Mouse (Mus musculus): ENCODE measurements around the gene Togaram1. TPM values are rescaled to one million over a fixed set of nuclear protein-coding genes. Genes with fewer than 3 reads are reported as not detected.

Gene Togaram1
- 10 to 100 TPM; 12.7 to 13.2 TPM for polyA plus RNA-seq (2017; shearing (Covaris generic))

DNA sequence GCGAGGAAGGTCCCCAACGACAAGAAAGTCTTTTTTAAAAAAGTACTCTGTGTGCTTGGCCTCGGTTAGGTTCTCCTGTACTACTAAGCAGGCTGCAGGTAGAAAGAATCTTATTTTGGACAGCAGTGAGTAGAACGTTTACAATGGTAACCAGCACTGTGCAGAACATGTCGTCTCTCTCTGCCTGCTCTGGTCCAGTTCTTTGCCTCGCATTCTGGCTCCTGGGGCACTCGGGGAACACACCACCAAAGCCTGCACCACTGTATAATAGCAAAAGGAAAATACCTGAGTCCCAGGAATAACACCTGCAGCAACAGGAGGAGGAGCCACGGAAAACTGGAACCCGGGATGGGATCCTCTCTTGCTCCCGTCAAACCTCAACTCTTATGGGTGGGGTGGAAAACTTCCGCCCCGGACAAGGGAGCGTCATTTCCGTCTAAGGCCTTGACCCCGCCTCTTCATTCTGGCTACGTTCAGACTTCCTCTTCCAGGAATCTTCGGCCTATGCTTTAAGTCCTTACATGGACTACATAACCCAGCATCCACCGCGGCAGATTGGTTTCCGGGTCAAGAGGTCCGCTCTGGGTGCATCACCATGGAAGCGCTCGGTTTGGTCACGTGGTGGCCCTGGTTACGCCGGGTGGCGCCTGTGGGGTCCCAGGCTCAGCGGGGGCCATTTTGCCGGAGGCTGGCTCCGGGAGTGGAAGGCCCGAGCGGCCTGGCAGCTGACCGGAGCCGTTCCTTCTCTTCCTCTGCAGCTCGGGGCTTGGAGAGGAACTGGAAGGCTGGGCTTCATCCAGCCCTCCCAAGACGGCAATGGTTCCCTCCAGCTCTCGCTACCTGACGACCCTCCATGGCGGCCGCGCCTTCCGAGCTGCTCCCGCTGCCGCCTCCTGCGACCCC lies at the start of gene Togaram1, which contains the start of gene Klhl28:
Togaram1 (plus strand) TSS at position 681 of the 903 bp plus-strand sequence.
Klhl28 (minus strand) TSS at position 411 of the 903 bp plus-strand sequence.
- peak; percentile 95 for ATAC-seq

- ATAC-seq: no peak
Measured at GRCm38 (mm10) chr12:64916735-64917134, 48.9 kb upstream of the Togaram1 start.

DNA sequence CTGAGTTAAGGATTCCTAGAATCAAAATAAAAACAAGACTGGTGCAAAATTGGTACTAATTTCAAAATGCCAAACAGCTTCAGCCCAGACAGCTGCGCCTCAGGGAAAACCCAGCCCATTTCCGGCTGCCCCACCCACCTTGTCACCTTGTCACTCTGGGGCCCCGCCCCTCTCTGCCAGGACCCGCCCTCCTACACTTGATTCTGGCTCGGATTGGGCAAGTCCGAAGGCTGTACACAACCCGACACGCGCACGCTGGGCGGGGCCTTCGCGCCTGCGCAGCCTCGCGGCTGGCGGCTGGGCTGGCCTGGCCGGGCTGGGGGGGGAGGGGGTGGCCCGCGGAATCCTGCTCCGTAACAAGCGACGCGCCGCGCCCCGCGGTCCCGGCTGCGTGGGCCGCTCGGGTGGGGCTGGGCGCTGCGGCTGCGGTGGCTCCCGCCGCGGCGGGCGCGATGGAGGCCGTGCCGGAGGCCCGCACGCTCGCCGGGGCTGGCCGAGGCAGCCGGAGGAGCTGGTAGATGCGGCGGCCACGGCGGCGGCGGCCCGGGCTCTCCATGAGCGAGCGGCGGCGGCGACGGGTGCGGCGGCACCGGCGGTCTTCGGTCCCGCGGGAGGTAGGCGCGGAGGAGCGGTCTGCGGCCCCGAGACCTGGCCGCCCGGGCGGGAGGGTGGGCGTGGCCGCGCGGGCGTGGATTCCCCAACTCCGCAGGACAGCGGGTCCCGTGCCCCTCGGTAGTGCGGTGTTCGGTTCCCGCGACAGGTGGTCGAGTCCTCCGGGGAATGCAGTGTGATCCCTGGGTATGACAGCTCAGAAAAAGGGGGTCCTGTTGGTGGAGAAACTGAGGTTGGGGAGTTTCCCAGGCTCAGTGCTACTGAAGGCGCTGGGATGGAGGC lies 47.8 kb upstream of the Togaram1 start, which contains the start of gene Gm527:
Gm527 (plus strand) TSS at position 329 of the 894 bp plus-strand sequence.
- peak; percentile 96 for ATAC-seq

DNA sequence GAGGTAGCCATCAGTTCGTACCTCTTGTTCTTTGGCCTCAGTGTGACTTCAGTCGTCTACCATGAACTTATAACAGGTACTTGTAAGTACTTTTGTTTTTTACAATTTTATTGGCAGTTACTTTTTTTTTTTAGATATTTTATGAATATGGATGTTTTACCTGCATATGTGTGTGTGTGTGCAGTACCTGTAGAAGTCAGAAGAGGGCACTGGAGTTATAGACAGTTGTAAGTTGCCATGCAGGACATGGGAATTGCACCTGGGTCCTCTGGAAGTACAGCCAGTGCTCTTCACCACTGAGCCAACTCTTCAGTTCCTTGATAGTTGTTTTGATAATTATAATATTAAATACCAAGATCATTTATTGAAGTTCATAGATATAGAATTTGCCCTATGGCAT lies 28.1 kb upstream of the Togaram1 start:
- ATAC-seq: peak; percentile 77

GRCm38 (mm10) chr12:64964560-64964959 lies 1.0 kb upstream of the Togaram1 start:
- no peak for ATAC-seq

GRCm38 (mm10) chr12:64966101-64966631 lies 562 bp downstream of the Togaram1 start:
- ATAC-seq: peak; percentile 20

- ATAC-seq: no peak
Measured at GRCm38 (mm10) chr12:64966652-64967435, 1.2 kb downstream of the Togaram1 start.

GRCm38 (mm10) chr12:64967470-64967869 lies 1.9 kb downstream of the Togaram1 start:
- ATAC-seq: no peak

- no peak for ATAC-seq
Measured at GRCm38 (mm10) chr12:64968067-64968466, 2.5 kb downstream of the Togaram1 start.

DNA sequence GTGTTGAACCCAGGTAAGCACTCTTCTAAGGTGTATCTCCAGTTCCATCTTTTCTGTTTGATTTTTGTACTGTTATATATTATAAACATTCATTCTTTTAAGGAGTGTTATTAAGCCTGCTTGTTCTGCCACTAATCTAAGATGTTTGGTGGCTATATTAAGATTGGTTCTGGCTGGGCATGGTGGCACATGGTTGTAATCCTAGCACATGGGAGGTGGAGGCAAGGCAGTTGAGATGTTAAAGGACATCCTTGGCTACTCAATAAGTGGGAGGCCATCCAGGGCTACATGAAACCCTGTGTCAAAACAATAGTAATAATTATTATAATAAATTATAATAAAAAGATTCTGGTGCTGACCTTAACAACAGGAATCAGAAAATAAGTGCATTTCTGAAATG lies 5.8 kb downstream of the Togaram1 start:
- ATAC-seq: no peak

GRCm38 (mm10) chr12:64972063-64972462 lies 6.5 kb downstream of the Togaram1 start:
- no peak for ATAC-seq

GRCm38 (mm10) chr12:64975558-64975957 lies 10.0 kb downstream of the Togaram1 start:
- ATAC-seq: peak; percentile 68

- ATAC-seq: no peak
Measured at GRCm38 (mm10) chr12:64976191-64976590, 10.6 kb downstream of the Togaram1 start.

DNA sequence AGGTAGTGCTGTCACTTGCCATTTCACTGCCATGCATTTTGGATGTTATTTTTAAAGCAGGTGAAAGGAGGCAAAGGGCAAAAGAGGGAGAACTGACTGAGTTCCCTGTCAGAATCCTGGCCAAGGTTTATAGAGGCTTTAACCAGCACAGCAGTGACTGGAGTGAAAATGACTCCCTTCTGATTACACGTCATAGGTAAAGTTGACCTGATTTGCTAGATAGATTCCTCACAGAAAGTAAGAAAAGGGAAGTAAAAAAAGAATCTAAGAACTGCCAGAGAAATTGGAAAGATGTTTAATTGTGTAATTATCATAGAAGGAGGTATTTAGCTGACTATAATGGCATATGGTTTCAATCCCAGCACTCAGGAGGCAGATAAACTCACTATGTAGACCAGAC lies 11.9 kb downstream of the Togaram1 start:
- ATAC-seq: no peak

DNA sequence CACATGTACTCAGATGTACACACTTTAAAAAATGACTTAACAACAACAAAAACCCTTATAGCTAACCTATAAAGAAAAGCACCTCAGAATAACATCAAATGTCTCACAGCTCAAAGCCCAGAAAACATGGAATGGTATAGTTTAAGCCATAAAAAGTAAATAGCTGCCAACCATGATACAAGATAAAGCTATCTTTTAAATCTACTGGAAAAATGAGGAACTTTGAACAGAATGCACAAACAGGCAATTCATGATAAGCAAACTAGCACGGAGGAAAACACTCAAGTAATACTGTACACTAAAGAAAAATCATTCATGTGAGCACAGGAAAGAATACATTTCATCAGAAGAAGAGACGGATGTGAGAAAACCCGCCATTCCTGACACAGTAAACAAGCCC lies 42.1 kb downstream of the Togaram1 start:
- ATAC-seq: no peak

DNA sequence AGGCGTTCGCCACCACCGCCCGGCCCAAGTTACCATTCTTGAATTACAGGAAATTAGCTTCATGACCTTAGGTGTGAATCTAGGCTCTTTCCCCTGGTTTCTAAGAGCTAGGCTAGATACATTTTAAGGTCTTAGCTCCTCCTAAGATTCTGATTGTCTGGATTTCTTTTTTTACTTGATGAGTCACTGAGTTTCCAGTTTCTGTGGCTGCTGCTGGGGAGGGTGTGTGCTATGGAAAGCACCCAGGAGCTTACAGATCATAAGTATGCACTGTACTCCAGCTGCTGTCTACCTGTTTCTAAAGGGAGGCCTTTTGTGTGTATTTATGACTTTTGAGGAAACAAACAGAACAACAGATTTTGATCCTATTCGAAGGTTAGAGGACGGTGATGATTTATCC lies 57.2 kb downstream of the Togaram1 start:
- no peak for ATAC-seq

- ATAC-seq: peak; percentile 20
Measured at GRCm38 (mm10) chr12:65035839-65036189, 70.2 kb downstream of the Togaram1 start.

GRCm38 (mm10) chr12:65036190-65036870 lies 70.7 kb downstream of the Togaram1 start, which contains the start of gene Prpf39:
TSS of gene Prpf39 (plus strand) at chr12:65036333.
- peak; percentile 77 for ATAC-seq

GRCm38 (mm10) chr12:65036892-65037545 lies 71.4 kb downstream of the Togaram1 start:
- ATAC-seq: no peak

DNA sequence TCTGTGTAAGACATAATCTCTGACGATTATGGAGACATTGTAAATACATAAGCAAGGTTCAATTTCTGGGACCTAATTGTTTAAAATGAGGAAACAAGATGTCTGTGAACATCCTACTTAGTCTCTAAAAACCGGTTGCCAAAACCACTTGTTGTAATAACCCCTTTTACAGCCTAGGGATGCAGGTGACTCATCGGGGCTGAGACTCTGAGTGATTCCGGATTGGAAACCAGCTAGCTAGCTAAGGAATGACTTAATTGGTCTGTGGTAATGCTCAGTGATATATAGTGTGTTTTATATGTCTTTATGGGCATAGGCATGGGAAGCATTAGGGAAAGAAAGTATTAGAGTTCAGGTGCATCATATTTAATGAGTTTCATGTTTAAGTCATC lies 71.9 kb downstream of the Togaram1 start:
- peak; percentile 38 for ATAC-seq

DNA sequence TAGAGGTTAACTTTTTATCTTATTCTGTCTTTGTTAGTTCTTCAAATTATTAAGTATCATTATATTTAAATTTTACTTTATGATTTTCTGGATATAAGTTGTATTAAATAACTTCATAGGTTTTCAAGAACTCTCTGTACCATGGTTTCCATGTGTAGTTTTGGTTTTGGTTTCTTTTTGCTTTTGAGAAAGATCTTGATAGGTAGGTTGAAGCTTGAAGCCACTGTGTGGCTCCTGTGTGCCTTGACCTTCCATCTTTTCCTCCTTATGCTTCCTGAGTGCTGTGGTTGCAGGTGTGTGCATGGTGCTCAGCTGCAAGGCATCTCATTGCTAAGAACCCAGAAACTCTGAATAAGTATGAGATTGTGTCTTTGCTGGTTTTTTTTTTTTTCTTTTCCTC lies 83.2 kb downstream of the Togaram1 start:
- ATAC-seq: peak; percentile 75
